Mouse (Mus musculus) lung, postnatal 36 days (tissue): Measurements from ENCODE around the gene Gtpbp10.
A peak's percentile ranks its signal among the peaks of the same experiment; 100 is the strongest.

Experiments
- DNase-seq: peaks from one replicate; pipeline ENCODE4 v3.0.0; 2022; ENCODE audit warnings: mixed read lengths

Gene Gtpbp10

GRCm38 (mm10) chr5:5495042-5495441, 64.3 kb downstream of the Gtpbp10 start:
- DNase-seq: peak; percentile 42

- DNase-seq: peak; percentile 51
These were observed 64.9 kb downstream of the Gtpbp10 start for GRCm38 (mm10) chr5:5494269-5495005.

- no peak for DNase-seq
These were observed 67.2 kb downstream of the Gtpbp10 start for GRCm38 (mm10) chr5:5492163-5492562.
